Mouse (Mus musculus) limb, embryonic 14.5 days (tissue): ENCODE results near the gene Cfap65. TPM values are rescaled to one million over a fixed set of nuclear protein-coding genes. Genes with fewer than 3 reads are reported as not detected.

Source experiments
- ATAC-seq: fragments of 200-750 bp; cut with Nextera tagmentation; 2 replicates; pipeline ENCODE4 v1.8.0; 2017; ENCODE audit warnings: low read depth, moderate number of reproducible peaks, moderate TSS enrichment; ENCODE audit not compliant: low FRiP score
- DNase-seq: peaks from one replicate; pipeline ENCODE4 v3.0.0-alpha.2; 2015; ENCODE audit warnings: low spot score
- H3K27ac ChIP-seq: fragments of 300-500 bp; sonication (generic); replicated peaks from 2 replicates; pipeline ENCODE4 v1.5.1; 2014; ENCODE audit warnings: low read depth, mild to moderate bottlenecking, low read length, moderate library complexity, mixed read lengths
- H3K27me3 ChIP-seq: fragments of 300-500 bp; sonication (generic); 2 replicates; pipeline ENCODE4 v1.6.1; 2014; ENCODE audit warnings: low read length, mixed read lengths; ENCODE audit not compliant: control insufficient read depth, insufficient read depth
- H3K36me3 ChIP-seq: fragments of 300-500 bp; sonication (generic); 2 replicates; pipeline ENCODE4 v1.6.1; 2014; ENCODE audit warnings: mild to moderate bottlenecking, low read length, moderate library complexity, mixed read lengths; ENCODE audit not compliant: control insufficient read depth, insufficient read depth
- H3K4me1 ChIP-seq: fragments of 300-500 bp; sonication (generic); 2 replicates; pipeline ENCODE4 v1.6.1; 2014; ENCODE audit warnings: antibody characterized with exemption, low read length, mixed read lengths; ENCODE audit not compliant: control insufficient read depth, insufficient read depth
- H3K4me2 ChIP-seq: fragments of 300-500 bp; sonication (generic); replicated peaks from 2 replicates; pipeline ENCODE4 v1.6.1; 2014; ENCODE audit warnings: low read depth, mild to moderate bottlenecking, low read length, moderate library complexity; ENCODE audit not compliant: severe bottlenecking
- H3K4me3 ChIP-seq: fragments of 300-500 bp; sonication (generic); replicated peaks from 2 replicates; pipeline ENCODE4 v1.5.1; 2014; ENCODE audit warnings: low read length
- H3K9ac ChIP-seq: fragments of 300-500 bp; sonication (generic); 2 replicates; pipeline ENCODE4 v1.6.1; 2014; ENCODE audit warnings: mild to moderate bottlenecking, low read depth, low read length, moderate library complexity; ENCODE audit not compliant: severe bottlenecking
- H3K9me3 ChIP-seq: fragments of 300-500 bp; sonication (generic); 2 replicates; pipeline ENCODE4 v1.6.1; 2016; ENCODE audit warnings: low read length; ENCODE audit not compliant: control insufficient read depth
- POLR2A ChIP-seq: fragments of 200-500 bp; IDR thresholded peaks from 2 replicates; pipeline ENCODE4 v1.8.0; 2012; ENCODE audit warnings: inconsistent platforms, mild to moderate bottlenecking, moderate library complexity, borderline replicate concordance; ENCODE audit not compliant: insufficient read depth, insufficient read length; ENCODE audit errors: extremely low read depth
- WGBS: fragments of 180-500 bp; shearing (Covaris S2); extraction: QIAGEN DNeasy Blood & Tissue Kit; methylation state at CpG from one replicate; pipeline ENCODE4 v1.1.7; 2014; 5-methylcytosine and 5-hydroxymethylcytosine counted together
- polyA plus RNA-seq, 2 experiments: library from polyadenylated mRNA; depleted of rRNA in 1 of 2; stranded (reverse) in 1 of 2; unstranded in 1 of 2; fragments of >200 nt; fragmentation: Nextera tagmentation in 1 of 2; extraction: Ambion mirVana in 1 of 2; gene quantifications; 2 replicates each; pipeline versions ENCODE4 v1.2.1 to v1.2.3; 2012 to 2014

Gene Cfap65
- polyA plus RNA-seq, 2 experiments = not detected

DNA sequence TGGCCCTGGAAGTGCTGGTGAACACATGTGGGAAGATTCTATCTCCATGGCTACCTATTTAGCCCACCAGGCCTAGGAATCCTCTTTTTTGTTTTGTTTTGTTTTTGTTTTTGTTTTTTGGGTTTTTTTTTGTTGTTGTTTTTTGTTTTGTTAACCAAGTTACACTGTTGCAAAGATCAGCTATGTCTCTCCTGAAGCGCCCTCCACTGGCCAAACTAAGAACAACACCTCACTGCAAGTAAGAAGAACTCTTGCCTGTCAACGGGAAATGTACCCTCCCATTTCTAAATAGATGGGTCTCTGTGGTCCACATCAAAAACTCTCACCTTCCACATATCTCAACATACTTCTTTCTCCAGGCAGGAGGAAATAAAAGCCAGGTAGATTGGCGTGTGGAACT lies 33.7 kb downstream of the Cfap65 start:
- no peak for ATAC-seq
- Histone ChIP-seq H3K27me3 (peaks cover 47% of the 10 kb centered on the region), H3K36me3 (no peaks in the 10 kb centered on the region), H3K4me2 (no peak overlapping the region), H3K4me3 (no peak overlapping the region), H3K9me3 (no peaks in the 10 kb centered on the region), H3K27ac (no peak overlapping the region), H3K4me1 (0 out of 2 replicates have a peak, but pooled peaks cover 9% of the 10 kb centered on the region), H3K9ac (no peak overlapping the region)
- no peak for DNase-seq
- 7% methylated on average over 3 of the region's 3 CpGs for WGBS
- no peak for TF ChIP-seq POLR2A

GRCm38 (mm10) chr1:74900341-74901285 lies 34.8 kb downstream of the Cfap65 start:
- under 1% methylated on average over 50 of the region's 66 CpGs for WGBS
- Histone ChIP-seq H3K4me2 (peak overlapping the region; percentile 47), H3K27me3 (peaks cover 57% of the 10 kb centered on the region), H3K4me3 (peak overlapping the region; percentile 31), H3K36me3 (no peaks in the 10 kb centered on the region), H3K4me1 (0 out of 2 replicates have a peak, but pooled peaks cover 9% of the 10 kb centered on the region), H3K27ac (no peak overlapping the region), H3K9ac (peak overlapping the region; percentile 16; the same call in 1 of the 2 replicates), H3K9me3 (no peaks in the 10 kb centered on the region)
- DNase-seq = no peak
- TF ChIP-seq POLR2A = no peak
- no peak for ATAC-seq

DNA sequence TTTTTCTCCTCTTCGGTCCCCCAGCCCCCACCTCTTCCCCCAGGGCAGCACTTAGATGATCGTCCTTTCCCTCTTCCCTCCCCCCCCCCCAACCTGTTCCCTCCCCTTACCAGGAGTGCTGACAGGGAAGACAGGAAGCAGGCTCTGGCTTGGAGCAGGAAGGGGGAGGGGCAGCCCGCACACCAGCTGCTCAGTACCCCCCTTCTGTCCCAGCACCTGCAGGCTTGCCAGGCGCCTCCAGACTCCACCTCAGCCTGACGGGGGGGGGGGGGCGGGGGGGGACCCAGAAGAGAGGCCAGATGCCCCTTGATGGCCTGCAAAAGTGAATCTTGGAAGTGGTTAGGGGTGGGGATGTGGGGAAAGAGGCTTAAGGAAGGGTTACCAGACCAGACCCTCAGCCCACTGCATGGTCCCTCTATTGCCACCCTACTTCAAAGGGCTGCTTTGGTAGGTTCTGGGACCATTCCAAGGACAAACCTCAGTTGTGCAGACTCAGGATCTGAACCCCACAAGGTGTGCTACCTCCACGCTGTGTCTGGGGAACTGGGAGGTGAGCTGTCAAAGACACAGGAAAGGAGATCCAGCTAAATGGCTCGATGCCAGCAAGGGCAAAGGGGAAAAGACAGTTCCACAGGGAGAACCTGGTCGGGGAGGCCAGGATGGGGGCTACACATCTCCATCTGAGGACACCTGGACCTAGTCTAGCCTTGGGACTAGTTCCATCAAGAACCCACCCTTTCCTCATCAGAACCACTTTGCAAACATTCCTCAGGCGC lies 36.6 kb downstream of the Cfap65 start:
- no peak for DNase-seq
- H3K4me2 ChIP-seq = no peak overlapping the region
- H3K27me3 ChIP-seq = peaks cover 72% of the 10 kb centered on the region
- H3K9ac ChIP-seq = no peak overlapping the region
- H3K4me3 ChIP-seq = no peak overlapping the region
- ATAC-seq = no peak
- no peaks in the 10 kb centered on the region for H3K9me3 ChIP-seq
- TF ChIP-seq POLR2A = no peak
- H3K36me3 ChIP-seq = no peaks in the 10 kb centered on the region
- no peak overlapping the region for H3K27ac ChIP-seq
- 6% methylated on average over 6 of the region's 10 CpGs for WGBS
- 0 out of 2 replicates have a peak, but pooled peaks cover 9% of the 10 kb centered on the region for H3K4me1 ChIP-seq

DNA sequence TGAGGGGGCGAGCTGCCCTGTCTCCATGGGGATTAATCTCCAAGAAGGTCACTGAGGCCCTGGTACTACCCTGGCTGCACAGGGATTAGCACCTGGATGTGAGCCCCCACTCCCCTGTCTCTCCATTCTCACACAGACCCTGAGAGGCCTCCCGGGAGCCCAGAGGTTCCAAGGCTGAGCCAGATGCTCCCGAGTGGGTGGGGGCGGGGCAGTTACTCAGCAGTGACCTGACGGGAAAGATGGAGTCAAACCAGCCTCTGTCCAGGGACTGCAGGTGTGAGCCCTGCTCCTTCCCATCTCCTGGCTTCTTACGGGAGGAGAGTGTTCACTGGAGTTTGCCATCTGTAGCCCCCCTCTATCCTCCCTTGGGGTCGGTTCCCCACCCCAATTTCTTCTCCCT lies 37.4 kb downstream of the Cfap65 start:
- ATAC-seq = no peak
- TF ChIP-seq POLR2A = no peak

GRCm38 (mm10) chr1:74894966-74895365 lies 40.4 kb downstream of the Cfap65 start:
- no peak for ATAC-seq
- H3K4me1 ChIP-seq = no peaks in the 10 kb centered on the region
- TF ChIP-seq POLR2A = no peak
- H3K4me3 ChIP-seq = no peak overlapping the region
- no peak overlapping the region for H3K4me2 ChIP-seq
- H3K9ac ChIP-seq = no peak overlapping the region
- H3K36me3 ChIP-seq = no peaks in the 10 kb centered on the region
- H3K27ac ChIP-seq = no peak overlapping the region
- 20% methylated on average over 4 of the region's 4 CpGs for WGBS
- peak; percentile 57 for DNase-seq
- peaks cover 79% of the 10 kb centered on the region for H3K27me3 ChIP-seq
- no peaks in the 10 kb centered on the region for H3K9me3 ChIP-seq

More for the DNA sequence above, 37.4 kb downstream of the Cfap65 start:
- no peak overlapping the region for H3K9ac ChIP-seq
- 1% methylated on average over 7 of the region's 7 CpGs for WGBS
- peaks cover 73% of the 10 kb centered on the region for H3K27me3 ChIP-seq
- no peak for DNase-seq
- H3K4me2 ChIP-seq = no peak overlapping the region
- no peaks in the 10 kb centered on the region for H3K9me3 ChIP-seq
- H3K4me1 ChIP-seq = 0 out of 2 replicates have a peak, but pooled peaks cover 9% of the 10 kb centered on the region
- no peaks in the 10 kb centered on the region for H3K36me3 ChIP-seq
- no peak overlapping the region for H3K4me3 ChIP-seq
- H3K27ac ChIP-seq = no peak overlapping the region
